Mouse (Mus musculus): Measurements from ENCODE around the gene Flt3.

Flt3 gene

DNA sequence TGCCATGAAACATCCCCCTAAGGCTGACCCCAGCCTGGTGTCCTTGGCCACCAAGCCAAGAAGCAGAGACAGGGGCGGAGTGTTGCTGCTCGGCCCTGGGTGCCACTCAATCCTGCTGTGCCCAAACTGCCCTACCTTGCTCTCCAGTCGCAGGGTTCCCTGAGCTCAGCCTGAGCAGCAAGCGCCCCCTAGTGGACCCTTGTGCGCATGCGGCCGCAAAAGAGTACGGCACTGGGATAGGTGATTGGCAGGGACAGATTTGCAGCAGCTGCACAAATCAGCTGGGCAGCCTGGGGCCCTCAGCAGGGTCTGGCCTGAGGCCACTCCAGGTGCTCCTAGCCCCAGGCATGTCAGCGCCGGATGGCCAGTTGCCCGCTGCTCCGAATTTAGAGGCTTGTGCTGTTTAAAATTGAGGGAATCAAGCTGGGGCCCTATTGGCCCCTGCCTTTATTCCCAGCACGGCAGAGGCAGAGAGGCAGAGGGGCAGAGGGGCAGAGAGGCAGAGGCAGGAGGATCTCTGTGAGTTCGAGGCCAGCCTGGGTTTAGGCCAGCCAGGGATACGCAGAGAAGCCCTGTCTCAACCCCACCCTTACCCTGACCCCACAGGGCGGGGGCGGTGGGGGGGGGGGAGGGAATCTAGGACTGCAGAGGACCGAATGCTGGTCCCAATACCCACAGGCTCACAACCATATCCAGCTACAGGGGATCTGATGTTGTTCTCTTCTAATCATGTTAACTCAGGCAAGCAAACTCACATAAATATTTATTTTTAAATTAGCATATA is 107.0 kb downstream of the Flt3 start:
- peak; percentile 47 to 84 for DNase-seq (ENCODE audit: inconsistent age in 2 of 2, low spot score in 1 of 2)

DNA sequence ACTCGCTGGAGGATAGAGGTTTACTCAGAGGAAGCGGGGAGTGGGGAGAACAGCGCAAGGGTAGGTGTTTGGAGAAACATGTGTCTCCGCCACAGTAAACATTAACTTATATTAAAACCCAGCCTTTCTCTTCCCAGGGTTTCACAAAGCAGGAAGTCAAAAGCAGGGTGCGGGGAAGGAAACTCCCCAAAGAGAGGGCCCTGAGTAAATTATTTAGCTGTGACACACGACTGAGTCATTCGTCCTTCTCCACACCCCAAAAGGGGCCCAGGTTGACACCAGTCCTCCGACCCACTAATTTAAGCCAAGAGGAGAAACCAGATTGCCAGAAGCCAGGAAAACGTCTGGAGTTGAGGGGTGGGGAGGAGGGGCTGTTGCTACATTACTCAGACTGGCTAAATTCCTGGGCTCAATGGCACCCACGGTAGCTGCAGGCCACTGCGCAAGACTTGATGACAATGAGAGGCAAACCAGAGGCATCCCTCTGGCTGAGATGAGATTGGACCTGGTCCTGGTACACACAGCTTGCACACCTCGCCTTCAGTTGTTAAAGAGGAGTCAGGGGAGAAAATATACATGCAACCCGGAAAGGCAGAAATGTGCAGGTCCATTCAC is 107.7 kb downstream of the Flt3 start:
- DNase-seq (ENCODE audit: inconsistent age in 2 of 2, low spot score in 1 of 2) = no peak

DNA sequence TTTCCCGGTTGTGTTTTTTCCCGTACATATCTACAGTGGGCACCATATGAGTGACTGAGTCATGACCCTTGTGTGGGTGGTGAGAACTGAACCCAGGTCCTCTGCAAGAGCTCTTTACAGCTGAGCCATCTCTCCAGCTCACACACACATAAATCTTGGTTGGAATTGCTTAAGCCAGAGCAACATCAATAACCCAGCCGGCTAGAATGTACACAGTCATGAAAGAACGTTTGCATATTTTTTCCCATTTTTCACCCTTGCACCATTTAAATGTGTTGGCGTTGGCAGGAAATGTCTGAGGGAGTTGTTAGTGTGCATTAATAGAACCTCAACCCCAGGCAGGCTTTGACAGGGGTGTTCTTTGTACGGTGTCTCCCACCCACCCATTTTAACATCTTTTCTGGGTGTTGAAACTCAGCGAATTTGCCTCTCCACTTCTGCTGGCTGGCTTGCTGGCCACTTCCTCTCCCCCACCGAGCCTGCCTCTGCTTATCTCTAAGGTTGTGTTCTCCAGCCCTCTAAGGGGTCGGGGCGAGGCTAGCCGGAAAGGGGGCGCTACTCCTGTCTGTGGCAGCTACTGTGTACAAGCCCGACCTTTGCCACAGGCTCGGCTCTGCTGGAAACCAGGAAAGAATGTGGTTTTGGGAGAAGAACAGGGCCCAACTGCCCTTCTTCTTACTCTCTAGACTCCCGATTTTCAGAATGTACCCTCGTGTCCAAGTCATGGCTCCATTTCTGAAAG is 108.4 kb downstream of the Flt3 start:
- DNase-seq (ENCODE audit: inconsistent age in 2 of 2, low spot score in 1 of 2) = no peak

DNA sequence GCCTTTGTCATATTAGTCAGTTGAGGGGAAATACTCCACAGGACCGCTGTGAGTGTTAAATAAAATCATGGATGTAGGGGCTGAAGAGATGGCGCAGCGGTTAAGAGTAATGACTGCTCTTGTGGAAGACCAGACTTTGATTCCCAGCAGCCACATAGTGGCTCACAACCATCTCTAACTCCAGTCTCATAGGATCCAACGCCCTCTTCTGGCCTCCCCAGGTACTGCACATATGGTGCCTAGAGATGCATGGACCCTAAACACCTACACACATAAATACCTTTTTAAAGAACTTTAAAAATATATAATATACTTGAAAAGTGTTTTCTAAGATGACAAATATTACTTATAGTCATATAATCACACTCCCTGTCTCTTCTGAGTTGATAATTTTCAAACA is 115.9 kb downstream of the Flt3 start:
- DNase-seq (ENCODE audit: inconsistent age in 2 of 2, low spot score in 1 of 2) = no peak

Measured in adrenal gland, adult (tissue).